Comparison of ENCODE assay signal across 22 mouse cellular contexts in genomic region chr10:71778903-71779302, GRCm38 (mm10).
A peak's percentile ranks its signal among the peaks of the same experiment; 100 is the strongest.
DNase-seq lines count a peak whose midpoint lies in the region; TF ChIP-seq lines count a peak whose summit lies in the region.
"Had no signal": no experiment of that assay in that cellular context is flagged by ENCODE, and none has a peak within 500 bp of the region (broad histone marks: within the 10 kb centered on the region; RNA-seq: fewer than 3 reads in every experiment).

No protein-coding gene starts in this region.

- no peaks in the 10 kb centered on the region for H3K36me3 ChIP-seq in ES-E14 (ENCODE audit: control insufficient read depth, insufficient read depth, low read length, poor library complexity, severe bottlenecking)
- H3K36me3 ChIP-seq: G1E had no signal

- no peaks in the 10 kb centered on the region for H3K4me1 ChIP-seq in ES-E14 (ENCODE audit: control insufficient read depth in 2 of 2, insufficient read depth in 2 of 2, low read length in 2 of 2, poor library complexity in 1 of 2)

- H3K4me3 ChIP-seq in ES-E14 (ENCODE audit: insufficient read depth in 1 of 2, low read depth in 1 of 2, low read length in 2 of 2, poor library complexity in 1 of 2, severe bottlenecking in 1 of 2) = no peak overlapping the region

- in situ Hi-C loops in ES-E14 (cut with MboI; ENCODE audit: low sequenced_read_pairs in 2 of 2, unreplicated experiment in 2 of 2) = no loop called here

- no peaks in the 10 kb centered on the region for H3K9me3 ChIP-seq in ES-E14 (ENCODE audit: control insufficient read depth, insufficient read depth, low read depth, low read length)

- DNase-seq in ES-CJ7 (ENCODE audit: low read depth, low spot score) (peak; percentile 28), ES-E14 (ENCODE audit: low read depth, low spot score) (no peak), R1 (ENCODE audit: low read depth, low spot score) (peak; percentile 46), ZHBTc4 (ENCODE audit: low read depth, low spot score) (peak; percentile 30)
- DNase-seq in frontal cortex, postnatal 25 days (ENCODE audit: low spot score in 2 of 2) = no peak
- DNase-seq in kidney, adult 9 months = no peak
- DNase-seq in right cerebral cortex, adult 2 months (ENCODE audit: low spot score in 2 of 2) = no peak
- DNase-seq in heart, adult 11 months = no peak
- DNase-seq: adrenal gland, adult 2 months; adrenal gland, adult 8-10 months; adrenal gland, postnatal 10 days; adrenal gland, postnatal 14 days; adrenal gland, postnatal 25 days; adrenal gland, postnatal 36 days; B cell, adult 2 months; cerebellum, adult 11 months; cerebellum, adult 11-12 months; cerebellum, adult 18-20 months; cerebellum, adult 2 months; cerebellum, adult 8-10 months; cerebellum, adult 9-10 months had no signal

- no peak overlapping the region for H3K9ac ChIP-seq in ES-E14 (ENCODE audit: insufficient read depth, low read depth, low read length, poor library complexity, severe bottlenecking)

- no peak overlapping the region for H3K27ac ChIP-seq in ES-E14 (ENCODE audit: insufficient read depth, low read depth, low read length, poor library complexity, severe bottlenecking)

TF ChIP-seq in ES-E14, 5 proteins besides CTCF, POLR2A, EP300 and RAD21:
- TF ChIP-seq MAFK (IDR thresholded peaks at IDR 0.05; ENCODE audit: insufficient read depth, low read depth, low read length) (0 out of 2 replicates have a peak, but pooled peaks have one; percentile 16), CHD2 (IDR thresholded peaks at IDR 0.05; ENCODE audit: low read depth, low read length) (no peak)

Comparison
In these comparisons a context has a peak if more than half of its experiments do, and no peak if none do; other contexts are left out.
1. DNase-seq: peak in ES-CJ7 (single experiment), R1 (single experiment) and ZHBTc4 (single experiment); none in ES-E14 (single experiment), frontal cortex, postnatal 25 days (0 of 2), kidney, adult 9 months (single experiment), right cerebral cortex, adult 2 months (0 of 2) and heart, adult 11 months (single experiment).